Mouse (Mus musculus) stomach, postnatal 0 days (tissue): ENCODE results near the gene Dlat. TPM values are rescaled to one million over a fixed set of nuclear protein-coding genes. Genes with fewer than 3 reads are reported as not detected.
A peak's percentile ranks its signal among the peaks of the same experiment; 100 is the strongest.

ENCODE experiments used
- ATAC-seq: fragments of 200-750 bp; cut with Nextera tagmentation; 2 replicates; pipeline ENCODE4 v1.8.0; 2017; ENCODE audit not compliant: low FRiP score, low TSS enrichment
- DNase-seq: peaks from one replicate; pipeline ENCODE4 v3.0.0-alpha.2; 2016; ENCODE audit warnings: low spot score
- H3K27ac ChIP-seq: fragments of 300-500 bp; sonication (generic); replicated peaks from 2 replicates; pipeline ENCODE4 v1.5.1; 2014; ENCODE audit warnings: mild to moderate bottlenecking, control low read depth
- H3K27me3 ChIP-seq: fragments of 300-500 bp; sonication (generic); 2 replicates; pipeline ENCODE4 v1.6.1; 2014; ENCODE audit warnings: low read length; ENCODE audit not compliant: control insufficient read depth, insufficient read depth
- H3K36me3 ChIP-seq: fragments of 300-500 bp; sonication (generic); 2 replicates; pipeline ENCODE4 v1.6.1; 2014; ENCODE audit warnings: low read length, mixed read lengths; ENCODE audit not compliant: control insufficient read depth, insufficient read depth
- H3K4me1 ChIP-seq: fragments of 300-500 bp; sonication (generic); replicated peaks from 2 replicates; pipeline ENCODE4 v1.6.1; 2014; ENCODE audit warnings: antibody characterized with exemption; ENCODE audit not compliant: control insufficient read depth, insufficient read depth
- H3K4me2 ChIP-seq: fragments of 300-500 bp; sonication (generic); replicated peaks from 2 replicates; pipeline ENCODE4 v1.6.1; 2014; ENCODE audit warnings: low read depth, mild to moderate bottlenecking, control low read depth, moderate library complexity
- H3K4me3 ChIP-seq: fragments of 300-500 bp; sonication (generic); 2 replicates; pipeline ENCODE4 v1.5.1; 2014; ENCODE audit warnings: low read depth, low read length, control low read depth
- H3K9ac ChIP-seq: fragments of 300-500 bp; sonication (generic); 2 replicates; pipeline ENCODE4 v1.6.1; 2014; ENCODE audit warnings: mild to moderate bottlenecking, low read length, control low read depth, mixed read lengths
- H3K9me3 ChIP-seq: fragments of 300-500 bp; sonication (generic); 2 replicates; pipeline ENCODE4 v1.6.1; 2016; ENCODE audit warnings: low read length; ENCODE audit not compliant: control insufficient read depth
- CTCF ChIP-seq: IDR thresholded peaks from 2 replicates; pipeline ENCODE4 v1.5.1; 2016; ENCODE audit warnings: antibody characterized with exemption, low read depth, mild to moderate bottlenecking, moderate library complexity
- EP300 ChIP-seq: optimal IDR thresholded peaks from 2 replicates; pipeline ENCODE3; 2016; ENCODE audit warnings: antibody characterized with exemption
- WGBS: fragments of 180-500 bp; shearing (Covaris S2); extraction: QIAGEN DNeasy Blood & Tissue Kit; methylation state at CpG from one replicate; pipeline ENCODE4 v1.1.7; 2014; 5-methylcytosine and 5-hydroxymethylcytosine counted together
- polyA plus RNA-seq: library from polyadenylated mRNA; unstranded; fragments of >200 nt; fragmentation: Nextera tagmentation; extraction: Ambion mirVana; gene quantifications from 2 replicates; pipeline ENCODE4 v1.2.1, GENCODE M21; 2015

Gene Dlat
- polyA plus RNA-seq, 1 experiment from 2014 or later = 36.7 TPM

DNA sequence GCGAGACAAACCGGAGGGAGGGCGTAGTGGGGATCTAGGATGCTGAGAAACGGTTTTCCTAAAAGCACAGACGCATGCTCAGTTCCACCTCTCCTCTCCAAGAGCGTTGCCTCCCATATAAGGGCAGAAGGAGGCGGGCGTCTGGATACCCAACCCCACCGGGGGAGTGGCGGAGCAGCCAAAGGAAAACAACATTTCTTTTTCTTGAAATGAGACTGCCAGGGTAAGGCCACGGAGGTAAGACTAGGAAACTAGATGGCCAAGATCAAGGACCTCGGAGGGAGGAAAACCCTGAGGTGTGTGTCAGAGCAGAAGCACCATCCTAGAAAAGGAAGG, 38.1 kb upstream of the Dlat start:
- no peak for TF ChIP-seq CTCF
- TF ChIP-seq EP300 = no peak
- H3K4me1 ChIP-seq = no peaks in the 10 kb centered on the region
- peak overlapping the region; percentile 60 for H3K4me3 ChIP-seq
- H3K27me3 ChIP-seq = no peaks in the 10 kb centered on the region
- H3K36me3 ChIP-seq = no peaks in the 10 kb centered on the region
- DNase-seq = peak; percentile 80
- H3K4me2 ChIP-seq = peak overlapping the region; percentile 96
- no peaks in the 10 kb centered on the region for H3K9me3 ChIP-seq
- no peak overlapping the region; the same call in 1 of the 2 replicates for H3K9ac ChIP-seq
- peak; percentile 27; the same call in 1 of the 2 replicates for ATAC-seq
- no peak overlapping the region for H3K27ac ChIP-seq
- under 1% methylated on average over 12 of the region's 12 CpGs for WGBS

DNA sequence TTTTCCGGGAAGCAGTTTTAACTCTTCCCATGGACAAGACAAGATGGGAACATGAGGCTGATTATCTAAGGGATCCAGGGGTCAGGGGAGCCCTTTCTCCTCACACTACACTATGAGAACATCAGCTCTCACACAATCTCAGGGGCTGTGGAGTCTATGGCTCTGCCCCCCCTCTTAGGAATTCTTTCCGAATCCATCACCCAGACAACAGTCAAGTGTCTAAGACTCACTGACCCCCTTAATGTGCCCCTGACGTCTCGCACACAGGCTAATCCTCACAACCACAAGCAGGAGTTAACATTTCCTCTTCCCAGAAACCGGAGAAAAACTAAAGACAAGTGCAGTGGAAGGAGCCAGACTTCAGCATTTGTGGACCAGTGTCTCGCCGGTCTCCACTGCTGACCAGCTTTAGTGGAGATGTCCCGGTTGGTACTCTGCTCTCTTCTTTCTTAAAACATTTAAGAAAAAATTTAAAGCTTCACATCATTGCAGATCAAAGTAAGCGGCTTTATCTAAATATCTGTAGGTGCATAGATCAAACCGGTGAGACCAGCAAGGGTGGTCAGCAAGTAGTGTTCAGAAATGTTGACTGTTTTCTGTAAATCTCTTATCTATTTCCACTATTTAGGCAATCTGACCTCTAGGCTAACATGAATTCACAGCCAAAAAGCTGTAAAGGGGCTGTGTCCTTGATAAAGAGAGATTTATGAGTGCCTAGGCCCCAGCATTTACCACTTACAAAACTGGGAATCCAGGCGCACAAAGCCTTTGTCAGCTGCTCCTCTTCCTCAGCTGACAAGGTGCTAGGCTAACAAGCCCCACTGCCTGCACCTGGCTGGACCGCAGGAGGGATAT, 37.5 kb upstream of the Dlat start:
- H3K27ac ChIP-seq = no peak overlapping the region
- H3K9ac ChIP-seq = no peak overlapping the region; the same call in 1 of the 2 replicates
- H3K36me3 ChIP-seq = no peaks in the 10 kb centered on the region
- no peaks in the 10 kb centered on the region for H3K9me3 ChIP-seq
- H3K4me1 ChIP-seq = no peaks in the 10 kb centered on the region
- TF ChIP-seq CTCF (no peak), EP300 (no peak)
- H3K4me2 ChIP-seq = peak overlapping the region; percentile 96
- H3K4me3 ChIP-seq = peak overlapping the region; percentile 60
- ATAC-seq (no peak), DNase-seq (no peak)
- WGBS = 58% methylated on average over 12 of the region's 12 CpGs
- H3K27me3 ChIP-seq = no peaks in the 10 kb centered on the region

DNA sequence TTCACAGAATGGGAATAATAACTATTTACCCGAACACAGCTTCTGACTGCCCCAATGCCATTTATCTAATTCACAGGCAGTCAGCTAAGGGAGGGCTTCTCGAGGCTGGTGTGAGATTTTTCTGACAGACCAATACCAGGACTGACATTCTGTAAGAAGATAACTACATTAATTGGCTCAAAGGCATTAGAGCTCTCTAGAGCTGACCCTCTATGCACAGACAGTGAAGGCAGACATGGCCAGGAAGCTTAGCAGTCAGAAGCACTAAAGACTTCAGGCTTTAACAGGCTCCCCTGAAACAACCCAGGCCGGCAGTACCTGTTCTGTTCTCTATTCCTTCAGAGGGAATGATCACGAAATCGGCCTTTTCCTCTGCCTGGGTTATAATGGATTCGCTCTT, 35.6 kb upstream of the Dlat start:
- H3K4me1 ChIP-seq = no peaks in the 10 kb centered on the region
- WGBS = 80% methylated on average over 6 of the region's 6 CpGs
- H3K36me3 ChIP-seq = no peaks in the 10 kb centered on the region
- ATAC-seq (no peak), DNase-seq (no peak)
- no peaks in the 10 kb centered on the region for H3K9me3 ChIP-seq
- TF ChIP-seq CTCF = no peak
- no peak for TF ChIP-seq EP300
- H3K9ac ChIP-seq = no peak overlapping the region
- H3K27ac ChIP-seq = no peak overlapping the region
- no peak overlapping the region for H3K4me3 ChIP-seq
- no peak overlapping the region for H3K4me2 ChIP-seq
- no peaks in the 10 kb centered on the region for H3K27me3 ChIP-seq

DNA sequence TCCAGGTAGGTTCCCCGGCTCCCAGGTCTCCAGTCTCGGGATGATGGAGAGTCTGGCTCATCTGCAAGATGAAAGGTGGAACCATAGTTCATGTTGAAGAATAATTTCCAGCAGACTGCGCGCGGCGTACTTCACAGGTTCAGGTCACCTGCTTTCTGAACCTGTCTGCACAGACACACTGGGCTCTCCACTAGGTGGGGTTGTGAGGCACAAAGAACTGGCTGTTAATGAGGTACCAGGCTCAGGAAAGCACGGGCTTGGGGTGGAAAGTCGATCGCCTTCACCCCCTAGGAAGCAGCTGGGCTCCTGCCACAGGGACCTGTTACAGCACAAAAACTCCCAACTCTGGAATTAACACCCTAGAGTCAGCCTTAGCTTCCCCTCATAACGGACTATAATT, 34.1 kb upstream of the Dlat start:
- Histone ChIP-seq H3K27me3 (no peaks in the 10 kb centered on the region), H3K9ac (0 out of 2 replicates have a peak overlapping the region, but pooled peaks have one; percentile 38), H3K27ac (peak overlapping the region; percentile 83), H3K4me1 (no peaks in the 10 kb centered on the region), H3K36me3 (no peaks in the 10 kb centered on the region; the same call in 1 of the 2 replicates), H3K9me3 (no peaks in the 10 kb centered on the region), H3K4me2 (peak overlapping the region; percentile 39; the same call in 1 of the 2 replicates), H3K4me3 (peak overlapping the region; percentile 33)
- ATAC-seq = peak; percentile 85
- 24% methylated on average over 10 of the region's 10 CpGs for WGBS
- DNase-seq = peak; percentile 91
- TF ChIP-seq EP300 (no peak), CTCF (peak; percentile 81)

DNA sequence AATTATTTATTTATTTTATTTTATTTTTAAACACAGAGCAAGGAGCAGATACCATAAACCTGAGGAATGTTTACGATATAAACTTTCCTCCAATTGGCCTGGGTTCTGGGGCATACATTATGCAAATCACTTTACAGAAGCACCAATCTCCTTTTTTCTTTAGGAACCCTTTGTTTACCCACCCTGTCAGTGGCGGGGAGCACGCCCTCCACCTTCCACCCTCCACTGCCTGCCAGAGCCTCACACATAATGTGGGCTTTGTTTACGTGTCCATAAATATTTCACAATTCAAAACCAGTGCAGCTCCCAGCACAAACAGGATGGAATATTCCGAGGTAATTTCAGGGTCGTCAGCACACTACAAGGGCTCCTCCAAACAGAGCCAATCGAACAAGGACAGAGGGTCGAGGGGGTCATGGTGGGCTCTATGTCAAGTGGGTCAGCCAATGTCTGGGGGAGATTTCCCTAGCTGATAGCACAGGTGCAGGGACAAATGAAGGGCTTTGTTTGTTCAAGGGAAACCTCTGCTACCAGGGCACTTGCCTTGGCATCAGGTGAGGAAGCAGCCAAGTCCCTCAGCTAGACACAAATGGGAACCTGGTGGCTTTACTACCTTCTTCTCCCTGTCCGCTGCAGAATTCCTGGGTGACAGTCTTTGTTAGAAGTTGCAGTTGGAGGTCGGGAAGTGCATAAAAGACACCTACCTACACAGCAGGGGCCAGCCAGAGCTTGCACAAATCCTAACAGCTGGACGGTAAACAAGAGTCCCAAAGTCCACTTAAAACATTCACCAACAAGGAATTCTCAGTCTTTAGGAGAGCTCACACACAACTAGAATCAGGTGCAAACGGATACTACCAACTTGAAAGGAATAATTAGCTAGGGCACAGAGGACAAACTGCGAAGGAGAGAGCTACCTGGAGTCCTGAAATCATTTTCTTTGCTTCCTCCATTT, 33.3 kb upstream of the Dlat start:
- Histone ChIP-seq H3K4me2 (peak overlapping the region; percentile 39; the same call in 1 of the 2 replicates), H3K36me3 (no peaks in the 10 kb centered on the region; the same call in 1 of the 2 replicates), H3K27ac (peak overlapping the region; percentile 83), H3K27me3 (no peaks in the 10 kb centered on the region), H3K9me3 (no peaks in the 10 kb centered on the region), H3K9ac (peak overlapping the region; percentile 38), H3K4me3 (peak overlapping the region; percentile 33), H3K4me1 (no peaks in the 10 kb centered on the region)
- TF ChIP-seq EP300 (no peak), CTCF (no peak)
- peak; percentile 84 for ATAC-seq
- DNase-seq = peak; percentile 73
- 38% methylated on average over 13 of the region's 13 CpGs for WGBS
